Mouse (Mus musculus) embryonic fibroblast, embryonic 13.5 days (primary cell): Measurements from ENCODE around the gene Tmem107.

Experiments
- CTCF ChIP-seq: IDR thresholded peaks from 2 replicates; pipeline ENCODE4 v1.5.1; 2011; ENCODE audit warnings: mild to moderate bottlenecking, control low read depth, low read length, moderate library complexity, borderline replicate concordance; ENCODE audit not compliant: insufficient read depth
- POLR2A ChIP-seq: IDR thresholded peaks from 2 replicates; pipeline ENCODE4 v1.6.1; 2011; ENCODE audit warnings: low read depth, mild to moderate bottlenecking, control low read depth, low read length, moderate library complexity

GRCm38 (mm10) chr11:69102403-69102725 lies 31.8 kb downstream of the Tmem107 start:
- no peak for TF ChIP-seq CTCF
- no peak for TF ChIP-seq POLR2A
